Mouse (Mus musculus) thymus, postnatal 25 days (tissue): ENCODE results near the gene Fyttd1.
"Not testable (repeated sequence)": the region's sequence is repeated elsewhere in the genome, so short reads cannot be mapped to it uniquely, and the experiment has no call there.

Experiments
- DNase-seq: peaks from one replicate; pipeline ENCODE4 v3.0.0; 2022

Gene Fyttd1

GRCm38 (mm10) chr16:32877343-32878156, at the start of gene Fyttd1, which contains the start of gene Rubcn:
Gene Fyttd1, plus strand, starts transcription at chr16:32877500.
Gene Rubcn, minus strand, starts transcription at chr16:32877766.
- peak; percentile 96 for DNase-seq

- no peak for DNase-seq
Measured at GRCm38 (mm10) chr16:32829104-32829503, 48.2 kb upstream of the Fyttd1 start.

- DNase-seq = no peak
Measured at GRCm38 (mm10) chr16:32831501-32831900, 45.8 kb upstream of the Fyttd1 start.

- DNase-seq = no peak
Measured at GRCm38 (mm10) chr16:32847103-32847502, 30.2 kb upstream of the Fyttd1 start.

GRCm38 (mm10) chr16:32849042-32849830, 28.1 kb upstream of the Fyttd1 start:
- DNase-seq = peak; percentile 25

- peak; percentile 39 for DNase-seq
Measured at GRCm38 (mm10) chr16:32853492-32854049, 23.7 kb upstream of the Fyttd1 start.

GRCm38 (mm10) chr16:32854050-32854571, 23.2 kb upstream of the Fyttd1 start:
- peak; percentile 14 for DNase-seq

GRCm38 (mm10) chr16:32856751-32857150, 20.5 kb upstream of the Fyttd1 start:
- no peak for DNase-seq

- DNase-seq = no peak
Measured at GRCm38 (mm10) chr16:32858356-32858755, 18.9 kb upstream of the Fyttd1 start.

- DNase-seq = no peak
Measured at GRCm38 (mm10) chr16:32858771-32859636, 18.3 kb upstream of the Fyttd1 start.

- DNase-seq = no peak
Measured at GRCm38 (mm10) chr16:32861813-32862385, 15.4 kb upstream of the Fyttd1 start.

- DNase-seq = no peak
Measured at GRCm38 (mm10) chr16:32865401-32865800, 11.9 kb upstream of the Fyttd1 start.

GRCm38 (mm10) chr16:32866713-32867112, 10.6 kb upstream of the Fyttd1 start:
- no peak for DNase-seq

- DNase-seq = peak; percentile 91
Measured at GRCm38 (mm10) chr16:32867919-32868552, 9.3 kb upstream of the Fyttd1 start.

- no peak for DNase-seq
Measured at GRCm38 (mm10) chr16:32870231-32870630, 7.1 kb upstream of the Fyttd1 start.

- DNase-seq = no peak
Measured at GRCm38 (mm10) chr16:32873366-32873765, 3.9 kb upstream of the Fyttd1 start.

- DNase-seq = not testable (repeated sequence)
Measured at GRCm38 (mm10) chr16:32875281-32875680, 2.0 kb upstream of the Fyttd1 start.

- no peak for DNase-seq
Measured at GRCm38 (mm10) chr16:32875847-32876246, 1.5 kb upstream of the Fyttd1 start.

GRCm38 (mm10) chr16:32876831-32877230, 469 bp upstream of the Fyttd1 start:
- DNase-seq = no peak

GRCm38 (mm10) chr16:32878157-32878598, 878 bp downstream of the Fyttd1 start:
- peak; percentile 27 for DNase-seq
